Mouse (Mus musculus) Muller cell, postnatal 12 days (primary cell): ENCODE data around the gene Mcidas.

Experiments used
- DNase-seq: peaks from one replicate; pipeline ENCODE4 v3.0.0-alpha.2; 2015; ENCODE audit errors: inconsistent ontology term

The Mcidas gene

GRCm38 (mm10) chr13:113012683-113013082, 19.0 kb downstream of the Mcidas start:
- peak; percentile 48 for DNase-seq

- DNase-seq = peak; percentile 43
These were observed 19.7 kb downstream of the Mcidas start for GRCm38 (mm10) chr13:113013174-113013953.

- no peak for DNase-seq
These were observed 27.9 kb downstream of the Mcidas start for GRCm38 (mm10) chr13:113021521-113021920.

- DNase-seq = no peak
These were observed 28.8 kb downstream of the Mcidas start for GRCm38 (mm10) chr13:113022467-113022866.

GRCm38 (mm10) chr13:113023274-113024143, 29.9 kb downstream of the Mcidas start:
- DNase-seq = peak; percentile 4

- no peak for DNase-seq
These were observed 37.7 kb downstream of the Mcidas start for GRCm38 (mm10) chr13:113031351-113031750.

- peak; percentile 48 for DNase-seq
These were observed 38.3 kb downstream of the Mcidas start for GRCm38 (mm10) chr13:113031792-113032571.

GRCm38 (mm10) chr13:113032831-113033230, 39.2 kb downstream of the Mcidas start:
- DNase-seq = no peak

- no peak for DNase-seq
These were observed 40.7 kb downstream of the Mcidas start for GRCm38 (mm10) chr13:113034271-113034886.

GRCm38 (mm10) chr13:113034950-113035421, 41.3 kb downstream of the Mcidas start, which contains the start of gene Cdc20b:
TSS of gene Cdc20b (plus strand) at chr13:113035111.
- DNase-seq = peak; percentile 77

- DNase-seq = peak; percentile 84
These were observed 42.2 kb downstream of the Mcidas start for GRCm38 (mm10) chr13:113035852-113036251.

GRCm38 (mm10) chr13:113044876-113045275, 51.2 kb downstream of the Mcidas start:
- no peak for DNase-seq

GRCm38 (mm10) chr13:113045458-113046110, 51.9 kb downstream of the Mcidas start:
- peak; percentile 39 for DNase-seq

- DNase-seq = peak; percentile 83
These were observed 52.7 kb downstream of the Mcidas start, which contains the start of gene Gpx8 for GRCm38 (mm10) chr13:113046211-113046883. TSS of gene Gpx8 (minus strand) at chr13:113046410.

GRCm38 (mm10) chr13:113047018-113047417, 53.4 kb downstream of the Mcidas start:
- DNase-seq = no peak

- no peak for DNase-seq
These were observed 54.0 kb downstream of the Mcidas start for GRCm38 (mm10) chr13:113047647-113048046.
